In genomic region chr3:93528807-93529206, GRCm38 (mm10) we compare ENCODE assay signal across 27 mouse cellular contexts.
"Had no signal": no experiment of that assay in that cellular context is flagged by ENCODE, and none has a peak within 500 bp of the region (broad histone marks: within the 10 kb centered on the region; RNA-seq: fewer than 3 reads in every experiment).

No protein-coding gene starts in this region.

- H3K9me3 ChIP-seq: heart, embryonic 10.5 days; hindbrain, embryonic 13.5 days; hindbrain, embryonic 15.5 days; kidney, embryonic 15.5 days; limb, embryonic 10.5 days had no signal

- DNase-seq: gastrocnemius, adult 2 months; gastrocnemius, postnatal 10 days; gastrocnemius, postnatal 25 days; heart, adult 11 months; heart, adult 2 months; heart, postnatal 14 days; heart, postnatal 36 days; kidney, adult 11 months; kidney, adult 2 months; kidney, adult 9 months; kidney, postnatal 10 days; kidney, postnatal 25 days; kidney, postnatal 4 days; liver had no signal

- H3K27ac ChIP-seq: gastrocnemius, adult 2 months; heart, adult 2 months; heart, embryonic 10.5 days; heart, embryonic 13.5 days; heart, embryonic 15.5 days; hindbrain, embryonic 13.5 days; hindbrain, embryonic 15.5 days; hindbrain, postnatal 0 days; kidney, embryonic 15.5 days; layer of hippocampus, adult 2 months; left cerebral cortex, adult 2 months; limb, embryonic 10.5 days; limb, embryonic 12.5 days had no signal

- H3K4me2 ChIP-seq: heart, embryonic 13.5 days; heart, embryonic 15.5 days; hindbrain, embryonic 13.5 days; hindbrain, embryonic 15.5 days; kidney, embryonic 15.5 days; limb, embryonic 12.5 days; liver, embryonic 11.5 days had no signal

- H3K9ac ChIP-seq: heart, embryonic 13.5 days; heart, embryonic 15.5 days; hindbrain, embryonic 13.5 days; hindbrain, embryonic 15.5 days; kidney, embryonic 15.5 days; limb, embryonic 12.5 days had no signal

- H3K4me3 ChIP-seq: gastrocnemius, adult 2 months; heart, adult 2 months; heart, embryonic 10.5 days; heart, embryonic 13.5 days; heart, embryonic 15.5 days; hindbrain, embryonic 13.5 days; hindbrain, embryonic 15.5 days; kidney, embryonic 15.5 days; layer of hippocampus, adult 2 months; left cerebral cortex, adult 2 months; limb, embryonic 10.5 days; limb, embryonic 12.5 days had no signal

- H3K27me3 ChIP-seq: heart, embryonic 13.5 days; heart, embryonic 15.5 days; hindbrain, embryonic 13.5 days; hindbrain, embryonic 15.5 days; kidney, embryonic 15.5 days; limb, embryonic 12.5 days had no signal

- ATAC-seq: hindbrain, postnatal 0 days; intestine, embryonic 16.5 days had no signal

- H3K4me1 ChIP-seq: heart, embryonic 10.5 days; heart, embryonic 15.5 days; hindbrain, embryonic 13.5 days; hindbrain, embryonic 15.5 days; kidney, embryonic 15.5 days; limb, embryonic 10.5 days; limb, embryonic 12.5 days had no signal

- H3K36me3 ChIP-seq: hindbrain, embryonic 13.5 days; hindbrain, embryonic 15.5 days had no signal
